Mouse (Mus musculus) skeletal muscle tissue, postnatal 0 days (tissue): ENCODE measurements around the gene Mtfr2. TPM values are rescaled to one million over a fixed set of nuclear protein-coding genes. Genes with fewer than 3 reads are reported as not detected.

Experiments
- polyA plus RNA-seq: library from polyadenylated mRNA; unstranded; fragments of >200 nt; fragmentation: Nextera tagmentation; extraction: Ambion mirVana; gene quantifications from 2 replicates; pipeline ENCODE4 v1.2.1, GENCODE M21; 2015

Gene Mtfr2
- polyA plus RNA-seq, result 0.21 and 0.60 TPM in 2 replicates

DNA sequence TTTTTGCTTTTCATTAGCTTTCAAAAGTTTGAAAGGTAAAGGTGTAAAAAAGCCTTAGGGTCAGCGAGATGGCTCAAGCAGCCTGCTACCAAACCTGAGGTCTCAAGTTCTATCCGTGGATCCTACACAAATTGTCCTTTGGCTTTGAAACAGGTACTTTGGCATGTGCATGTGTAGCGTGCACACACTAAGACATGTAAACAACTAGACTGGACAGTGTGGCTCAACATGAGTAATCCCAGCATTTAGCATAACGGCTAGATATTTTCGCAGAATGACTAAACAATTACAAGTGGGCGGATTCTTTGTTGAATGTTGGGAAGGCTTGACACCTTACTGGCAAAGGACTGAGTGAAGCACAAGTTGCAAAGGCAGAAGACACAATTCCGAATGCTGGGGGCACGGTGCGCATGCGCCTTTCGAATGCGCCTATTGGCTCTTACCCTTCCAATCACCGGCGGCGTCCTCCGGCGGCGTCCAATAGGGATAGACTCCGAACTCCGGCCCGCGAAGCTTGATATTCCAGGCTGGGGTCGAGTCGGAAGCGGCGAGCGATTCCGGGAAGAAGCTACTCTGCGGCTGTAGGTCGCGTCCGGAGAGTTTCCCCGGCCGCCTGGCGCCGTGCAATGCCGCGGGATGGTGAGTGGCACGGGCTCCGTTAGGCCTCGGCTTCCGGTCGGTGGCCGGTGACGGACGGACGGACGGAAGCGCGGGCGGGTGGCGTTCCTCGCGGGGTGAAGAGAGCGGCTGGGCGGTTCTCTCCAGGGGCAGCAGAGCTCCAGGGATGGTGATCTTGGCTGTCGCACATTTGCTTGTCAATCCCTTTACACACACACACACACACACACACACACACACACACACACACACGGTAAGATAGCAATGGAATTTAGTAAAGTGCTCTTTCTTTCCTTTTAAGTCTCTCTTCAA is at the start of gene Mtfr2:
Gene Mtfr2, plus strand, starts transcription at position 486 of the 930 bp plus-strand sequence.

DNA sequence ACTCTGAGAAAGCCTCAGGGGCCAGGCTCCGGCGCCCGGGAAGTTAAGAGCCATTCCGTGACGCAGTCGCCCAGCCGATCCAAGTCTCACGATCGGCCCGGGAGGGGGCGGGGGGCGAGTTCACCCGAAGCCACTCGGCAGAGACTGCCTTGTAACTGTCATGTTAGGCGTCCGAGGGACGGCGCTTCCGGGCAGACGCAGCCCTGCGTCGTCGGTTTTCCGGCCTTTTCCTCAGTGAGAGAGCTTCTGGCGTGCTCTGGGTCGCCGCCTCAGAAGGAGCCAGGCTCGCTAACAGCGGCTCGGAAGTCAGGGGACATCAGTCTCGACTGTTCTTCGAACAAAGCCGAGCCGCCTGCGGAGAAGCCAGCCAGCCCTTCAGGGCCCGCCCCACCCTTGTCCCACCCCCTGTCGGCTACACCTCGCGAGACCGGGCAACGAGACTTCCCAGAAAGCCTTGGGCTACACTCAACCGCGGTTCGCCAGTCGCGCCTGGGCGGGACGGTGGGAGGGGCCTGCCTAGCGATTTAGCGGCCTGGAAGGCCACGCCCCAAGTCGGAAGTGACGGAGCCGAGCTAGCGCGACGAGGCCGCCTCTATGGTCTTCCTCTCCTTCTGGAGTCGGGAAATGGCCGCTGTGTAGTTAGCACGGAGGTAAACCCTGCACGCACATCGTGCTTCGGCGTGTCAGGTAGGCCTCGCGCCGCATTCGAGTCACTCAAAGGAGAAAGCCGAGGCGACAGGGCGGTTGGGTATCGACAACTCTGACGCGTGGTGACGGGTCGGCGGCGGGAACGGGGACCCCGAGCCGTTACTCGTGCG is 35.4 kb upstream of the Mtfr2 start, which contains the start of gene Bclaf1:
Gene Bclaf1, plus strand, starts transcription at position 552 of the 818 bp plus-strand sequence.

Other genes with a start within 250 kb of the Mtfr2 start
- gene Map7, start 199.3 kb upstream of the Mtfr2 start, polyA plus RNA-seq, result 1.7 and 1.8 TPM in 2 replicates
- gene Bclaf1, start 35.3 kb upstream of the Mtfr2 start, polyA plus RNA-seq, result 43.7 and 44.2 TPM in 2 replicates